In the genomic region with DNA sequence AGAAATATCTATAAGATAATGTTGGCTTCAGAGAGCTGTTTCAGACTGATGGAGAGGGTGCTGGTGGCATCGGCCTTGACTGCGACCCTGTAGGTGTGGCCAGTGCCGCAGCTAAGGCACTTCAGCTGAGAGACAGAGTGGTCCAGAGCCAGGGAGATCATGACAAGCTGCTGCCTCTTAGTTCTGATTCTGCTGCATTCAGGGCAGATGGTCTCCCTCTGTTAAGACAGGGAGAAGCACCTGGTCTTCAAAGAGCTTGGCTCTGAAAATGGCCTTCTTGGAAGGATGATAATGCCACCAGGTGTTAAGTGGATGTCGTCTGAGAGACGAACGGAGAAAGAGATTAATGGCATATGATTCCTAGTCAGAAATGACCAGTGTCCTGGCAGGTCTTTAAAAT, we compare ENCODE assay signal across 13 mouse cellular contexts.
"Had no signal": no experiment of that assay in that cellular context is flagged by ENCODE, and none has a peak within 500 bp of the region (broad histone marks: within the 10 kb centered on the region; RNA-seq: fewer than 3 reads in every experiment).

No protein-coding gene starts in this region.

- H3K9me3 ChIP-seq: limb, embryonic 13.5 days; midbrain, embryonic 12.5 days; neural tube, embryonic 15.5 days had no signal

- H3K4me2 ChIP-seq: limb, embryonic 13.5 days; midbrain, embryonic 12.5 days; neural tube, embryonic 15.5 days had no signal

- DNase-seq: kidney, postnatal 36 days; layer of hippocampus, adult 9-11 months; layer of hippocampus, postnatal 36 days; lung, adult 18-20 months; right cerebral cortex, adult 18-20 months; right cerebral cortex, postnatal 25 days; thymus, postnatal 36 days had no signal

- H3K4me3 ChIP-seq: limb, embryonic 13.5 days; midbrain, embryonic 12.5 days; myocyte; neural tube, embryonic 15.5 days had no signal

- H3K9ac ChIP-seq: limb, embryonic 13.5 days; liver, embryonic 14.5 days; midbrain, embryonic 12.5 days; neural tube, embryonic 15.5 days had no signal

- H3K27ac ChIP-seq: kidney, postnatal 0 days; limb, embryonic 13.5 days; liver, embryonic 14.5 days; midbrain, embryonic 12.5 days had no signal

- H3K36me3 ChIP-seq: limb, embryonic 13.5 days; midbrain, embryonic 12.5 days; neural tube, embryonic 15.5 days had no signal

- H3K27me3 ChIP-seq: limb, embryonic 13.5 days; midbrain, embryonic 12.5 days; neural tube, embryonic 15.5 days had no signal
